Mouse (Mus musculus) CH12.LX (cell line): ENCODE results near the gene Olfr1322. TPM values are rescaled to one million over a fixed set of nuclear protein-coding genes. Genes with fewer than 3 reads are reported as not detected.

Experiments
- DNase-seq: peaks from one replicate; pipeline ENCODE4 v3.0.0-alpha.2; 2013; ENCODE audit errors: extremely low read depth
- H3K27ac ChIP-seq: 2 replicates; pipeline ENCODE4 v1.5.1; 2012; ENCODE audit warnings: low read depth, mild to moderate bottlenecking, control low read depth, moderate library complexity; ENCODE audit not compliant: insufficient read depth
- H3K27me3 ChIP-seq: replicated peaks from 2 replicates; pipeline ENCODE3; 2012; ENCODE audit warnings: inconsistent platforms
- H3K36me3 ChIP-seq, 2 experiments: replicated peaks in 1 of 2; 2 replicates each; pipeline versions ENCODE3 to v1.6.1; 2012; ENCODE audit warnings: inconsistent platforms in 1 of 2, low read length in 1 of 2, mild to moderate bottlenecking in 1 of 2, mixed read lengths in 1 of 2, moderate library complexity in 1 of 2; ENCODE audit not compliant: control insufficient read depth in 1 of 2, insufficient read depth in 1 of 2
- H3K4me1 ChIP-seq, 2 experiments: 2 replicates each; pipeline ENCODE4 v1.6.1; 2012; ENCODE audit warnings: inconsistent platforms in 1 of 2, moderate library complexity in 1 of 2; ENCODE audit not compliant: insufficient read depth in 2 of 2, control insufficient read depth in 1 of 2
- H3K4me2 ChIP-seq: 2 replicates; pipeline ENCODE4 v1.6.1; 2012; ENCODE audit warnings: low read depth, mild to moderate bottlenecking, control low read depth; ENCODE audit not compliant: poor library complexity, insufficient read depth, severe bottlenecking
- H3K4me3 ChIP-seq, 3 experiments: fragments of 150-350 bp in 1 of 3; sonication (generic) in 1 of 3; replicated peaks in 1 of 3; 2 replicates each; pipeline versions ENCODE3 to v1.5.1; 2011 to 2012; ENCODE audit warnings: low read depth in 2 of 3, low read length in 2 of 3, mild to moderate bottlenecking in 2 of 3, moderate library complexity in 2 of 3, control low read depth in 1 of 3, improper control_type of control experiment in 1 of 3, inconsistent platforms in 1 of 3, mixed read lengths in 1 of 3; ENCODE audit not compliant: poor library complexity in 1 of 3
- H3K79me2 ChIP-seq: replicated peaks from 2 replicates; pipeline ENCODE4 v1.6.1; 2012; ENCODE audit warnings: mild to moderate bottlenecking, moderate library complexity; ENCODE audit not compliant: control insufficient read depth, poor library complexity, insufficient read depth, severe bottlenecking; ENCODE audit errors: extremely low read depth
- H3K9ac ChIP-seq: 2 replicates; pipeline ENCODE4 v1.6.1; 2012; ENCODE audit warnings: low read depth, mild to moderate bottlenecking, control low read depth, moderate library complexity; ENCODE audit not compliant: insufficient read depth
- H3K9me3 ChIP-seq: replicated peaks from 2 replicates; pipeline ENCODE3; 2012; ENCODE audit warnings: low read length, inconsistent platforms, mixed read lengths
- BHLHE40 ChIP-seq: IDR thresholded peaks from 2 replicates; pipeline ENCODE4 v1.6.1; 2011; ENCODE audit warnings: mild to moderate bottlenecking, low read depth, low read length, improper control_type of control experiment
- CHD2 ChIP-seq: IDR thresholded peaks from 2 replicates; pipeline ENCODE4 v1.6.1; 2011; ENCODE audit warnings: low read length, improper control_type of control experiment
- E2F4 ChIP-seq: IDR thresholded peaks from 2 replicates; pipeline ENCODE4 v1.6.1; 2011; ENCODE audit warnings: low read depth, low read length, improper control_type of control experiment; ENCODE audit not compliant: insufficient replicate concordance
- EP300 ChIP-seq: IDR thresholded peaks from 2 replicates; pipeline ENCODE4 v1.6.1; 2011; ENCODE audit warnings: low read length, improper control_type of control experiment
- GABPA ChIP-seq: IDR thresholded peaks from 2 replicates; pipeline ENCODE4 v1.6.1; 2012; ENCODE audit warnings: low read depth, low read length, improper control_type of control experiment, inconsistent platforms; ENCODE audit not compliant: insufficient replicate concordance
- MAFK ChIP-seq: IDR thresholded peaks from 2 replicates; pipeline ENCODE4 v1.6.1; 2011; ENCODE audit warnings: low read length, improper control_type of control experiment; ENCODE audit not compliant: insufficient replicate concordance
- MAZ ChIP-seq: IDR thresholded peaks from 2 replicates; pipeline ENCODE4 v1.6.1; 2012; ENCODE audit warnings: low read depth, mild to moderate bottlenecking, inconsistent platforms, low read length, improper control_type of control experiment, moderate library complexity
- MEF2A ChIP-seq: IDR thresholded peaks from 2 replicates; pipeline ENCODE4 v1.6.1; 2014; ENCODE audit warnings: low read depth, mild to moderate bottlenecking, inconsistent platforms, low read length, improper control_type of control experiment, borderline replicate concordance
- MXI1 ChIP-seq: IDR thresholded peaks from 2 replicates; pipeline ENCODE4 v1.6.1; 2011; ENCODE audit warnings: mild to moderate bottlenecking, low read depth, low read length, improper control_type of control experiment
- NRF1 ChIP-seq: IDR thresholded peaks from 2 replicates; pipeline ENCODE4 v1.6.1; 2014; ENCODE audit warnings: low read depth, mild to moderate bottlenecking, inconsistent platforms, low read length, improper control_type of control experiment, moderate library complexity
- RAD21 ChIP-seq: IDR thresholded peaks from 2 replicates; pipeline ENCODE4 v1.6.1; 2011; ENCODE audit warnings: low read depth, mild to moderate bottlenecking, low read length, improper control_type of control experiment, moderate library complexity
- RCOR1 ChIP-seq: conservative IDR thresholded peaks from 2 replicates; pipeline ENCODE4 v1.6.1; 2012; ENCODE audit warnings: low read depth, mild to moderate bottlenecking, inconsistent platforms, low read length, improper control_type of control experiment
- TBP ChIP-seq: conservative IDR thresholded peaks from 2 replicates; pipeline ENCODE4 v1.6.1; 2011; ENCODE audit warnings: low read depth, low read length, improper control_type of control experiment
- TCF12 ChIP-seq: IDR thresholded peaks from 2 replicates; pipeline ENCODE4 v1.6.1; 2014; ENCODE audit warnings: low read depth, mild to moderate bottlenecking, inconsistent platforms, low read length, improper control_type of control experiment
- UBTF ChIP-seq: IDR thresholded peaks from 2 replicates; pipeline ENCODE4 v1.6.1; 2012; ENCODE audit warnings: low read depth, mild to moderate bottlenecking, inconsistent platforms, low read length, improper control_type of control experiment, moderate library complexity
- ZC3H11A ChIP-seq: IDR thresholded peaks from 2 replicates; pipeline ENCODE4 v1.6.1; 2012; ENCODE audit warnings: low read depth, mild to moderate bottlenecking, inconsistent platforms, low read length, improper control_type of control experiment
- ZMIZ1 ChIP-seq: IDR thresholded peaks from 2 replicates; pipeline ENCODE4 v1.6.1; 2012; ENCODE audit warnings: low read depth, mild to moderate bottlenecking, inconsistent platforms, low read length, improper control_type of control experiment
- dilution Hi-C: fragments of 300-500 bp; cut with MboI; formaldehyde crosslinking; loops from 2 replicates; pipeline ENCODE4 v1.14.3; 2020; ENCODE audit warnings: low sequenced_read_pairs; ENCODE audit not compliant: extremely low pct_unique_long_range_greater_than_20kb, extremely low pct_ligation_motif_present
- in situ Hi-C: fragments of 300-500 bp; cut with MboI; formaldehyde crosslinking; loops from 3 replicates; pipeline ENCODE4 v1.14.3; 2019; ENCODE audit warnings: low sequenced_read_pairs, low pct_ligation_motif_present, low pct_unique_long_range_greater_than_20kb, mixed read lengths
- polyA plus RNA-seq: library from polyadenylated mRNA; unstranded; fragments of >175 nt; gene quantifications from 2 replicates; pipeline ENCODE4 v1.2.1, GENCODE M21; 2012; ENCODE audit warnings: low read depth; ENCODE audit not compliant: insufficient read length
- total RNA-seq, 2 experiments: library from RNA; depleted of rRNA; stranded (reverse); fragments of 300-350 nt in 1 of 2; fragments of >200 nt in 1 of 2; gene quantifications; 2 replicates each; pipeline ENCODE4 v1.2.3; 2012 to 2014

Olfr1322 gene
- total RNA-seq (2012; rRNA removed) (not detected in 2 replicates), total RNA-seq (2014; rRNA removed) (not detected in 2 replicates), polyA plus RNA-seq (0.11 TPM in 1 of 2 replicates, not detected in the other)

DNA sequence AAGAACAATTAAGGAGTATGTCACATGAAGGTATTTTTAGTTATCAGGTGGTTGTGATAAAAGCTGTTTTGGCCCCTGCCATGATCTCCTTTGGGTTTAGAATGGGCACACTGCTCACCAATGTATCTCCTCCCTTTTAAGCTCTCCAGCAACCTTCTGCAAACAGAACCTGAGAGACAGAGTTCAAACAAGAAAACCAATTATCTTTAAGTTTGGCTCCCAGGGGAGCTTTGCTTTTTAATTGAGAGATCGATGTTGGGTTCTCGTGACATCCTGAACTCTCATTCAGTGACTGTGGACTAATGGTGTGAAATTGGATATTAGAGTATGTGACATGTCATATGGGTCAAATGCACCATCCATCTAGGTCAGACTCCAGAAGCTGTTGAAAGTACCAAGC is at the start of gene Olfr1322:
Gene Olfr1322 (minus strand): TSS at position 101 of the 400 bp plus-strand sequence.
- Histone ChIP-seq H3K4me3 (no peak within 1 kb of the TSS), H3K27me3 (no peaks in the 10 kb centered on the region), H3K79me2 (no peaks in the 10 kb centered on the region), H3K9ac (no peak within 1 kb of the TSS), H3K27ac (no peak within 1 kb of the TSS), H3K4me1 (no peaks in the 10 kb centered on the region), H3K9me3 (no peaks in the 10 kb centered on the region), H3K4me2 (no peak within 1 kb of the TSS), H3K36me3 (no peaks in the 10 kb centered on the region)
- dilution Hi-C loops (no loop called here), in situ Hi-C loops (no loop called here)
- DNase-seq = no peak
- TF ChIP-seq EP300 (no peak), MAZ (no peak), BHLHE40 (no peak), GABPA (no peak), MAFK (no peak), MXI1 (no peak)

DNA sequence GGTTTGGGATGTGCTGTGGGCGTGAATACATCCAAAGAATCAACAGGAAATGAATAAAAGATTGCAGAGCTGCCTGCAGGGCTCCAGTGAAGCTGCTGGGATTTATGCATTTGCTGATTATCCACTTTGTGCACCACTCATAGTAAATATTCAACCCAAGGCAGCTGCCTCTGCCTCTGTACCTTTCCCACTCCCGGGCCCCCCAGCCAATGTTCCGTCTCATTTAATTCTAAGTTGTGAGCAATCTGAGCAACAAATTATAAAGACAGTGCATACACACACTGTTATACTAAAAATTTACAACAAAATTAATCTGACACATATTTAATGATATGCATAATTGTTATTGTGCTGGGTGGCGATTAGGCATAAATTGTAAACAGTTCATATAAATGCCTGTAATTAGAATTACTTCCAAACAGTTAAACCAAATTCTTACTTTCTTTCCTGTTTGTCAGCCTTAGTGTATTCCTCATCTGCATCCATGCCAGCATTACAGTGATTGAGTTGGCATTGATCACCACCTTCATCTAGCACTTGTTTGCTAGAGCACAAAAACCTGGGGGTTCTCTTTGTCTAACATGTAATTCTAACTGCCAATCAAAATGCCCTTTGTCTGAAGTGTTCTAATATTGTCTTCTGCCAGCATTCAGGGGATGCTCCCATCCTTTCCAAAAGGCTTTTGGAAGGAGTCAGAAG is 13.5 kb downstream of the Olfr1322 start:
- no peaks in the 10 kb centered on the region for H3K36me3 ChIP-seq
- H3K9me3 ChIP-seq = no peaks in the 10 kb centered on the region
- H3K27me3 ChIP-seq = no peaks in the 10 kb centered on the region
- dilution Hi-C loops = no loop called here
- no peak for TF ChIP-seq UBTF
- no peak for TF ChIP-seq RAD21
- TF ChIP-seq TCF12 = no peak
- no peak for TF ChIP-seq TBP
- no peak for TF ChIP-seq MEF2A
- no peak for TF ChIP-seq ZC3H11A
- no peak for TF ChIP-seq NRF1
- TF ChIP-seq RCOR1 = no peak
- TF ChIP-seq E2F4 = no peak
- TF ChIP-seq ZMIZ1 = no peak
- no peak for TF ChIP-seq CHD2
- no peak for TF ChIP-seq GABPA
- in situ Hi-C loops = no loop called here
- no peak overlapping the region for H3K4me2 ChIP-seq
- no peak overlapping the region for H3K9ac ChIP-seq
- no peaks in the 10 kb centered on the region for H3K79me2 ChIP-seq
- no peaks in the 10 kb centered on the region for H3K4me1 ChIP-seq
- H3K27ac ChIP-seq = no peak overlapping the region
- no peak for DNase-seq
- no peak overlapping the region for H3K4me3 ChIP-seq

Other genes starting within 250 kb of the Olfr1322 start
- gene Olfr1320, start 219.2 kb downstream of the Olfr1322 start, total RNA-seq (2012; rRNA removed) = not detected in 2 replicates
- gene Olfr1320, start 219.2 kb downstream of the Olfr1322 start, total RNA-seq (2014; rRNA removed) = not detected in 2 replicates
- not detected in 2 replicates for gene Olfr1320, start 219.2 kb downstream of the Olfr1322 start, polyA plus RNA-seq
- gene Olfr1321, start 156.4 kb downstream of the Olfr1322 start, total RNA-seq (2012; rRNA removed) = not detected in 2 replicates
- not detected in 2 replicates for gene Olfr1321, start 156.4 kb downstream of the Olfr1322 start, total RNA-seq (2014; rRNA removed)
- not detected in 2 replicates for gene Olfr1321, start 156.4 kb downstream of the Olfr1322 start, polyA plus RNA-seq
- not detected in 2 replicates for gene Igsf1, start 93.7 kb downstream of the Olfr1322 start, total RNA-seq (2012; rRNA removed)
- not detected in 2 replicates for gene Igsf1, start 93.7 kb downstream of the Olfr1322 start, total RNA-seq (2014; rRNA removed)
- gene Igsf1, start 93.7 kb downstream of the Olfr1322 start, polyA plus RNA-seq = not detected in 2 replicates
- not detected in 2 replicates for gene Olfr1323, start 127.9 kb upstream of the Olfr1322 start, total RNA-seq (2012; rRNA removed)
- gene Olfr1323, start 127.9 kb upstream of the Olfr1322 start, total RNA-seq (2014; rRNA removed) = not detected in 2 replicates
- not detected in 2 replicates for gene Olfr1323, start 127.9 kb upstream of the Olfr1322 start, polyA plus RNA-seq